Mouse (Mus musculus) thymus, postnatal 36 days (tissue): Measurements from ENCODE around the gene Camk2n2.

Experiments used
- DNase-seq, 2 experiments: peaks; one replicate each; pipeline ENCODE4 v3.0.0; 2022; ENCODE audit warnings: mixed read lengths in 2 of 2

Camk2n2 gene

GRCm38 (mm10) chr16:20610501-20611356 is 10.4 kb downstream of the Camk2n2 start:
- DNase-seq = peak; percentile 72 to 76

- DNase-seq = no peak
Measured at GRCm38 (mm10) chr16:20604705-20605104, 16.4 kb downstream of the Camk2n2 start.

- DNase-seq = no peak
Measured at GRCm38 (mm10) chr16:20600511-20600910, 20.6 kb downstream of the Camk2n2 start.

- no peak for DNase-seq
Measured at GRCm38 (mm10) chr16:20596687-20597441, 24.2 kb downstream of the Camk2n2 start.

GRCm38 (mm10) chr16:20595737-20596136 is 25.4 kb downstream of the Camk2n2 start:
- DNase-seq = no peak

- DNase-seq = no peak
Measured at GRCm38 (mm10) chr16:20595060-20595673, 25.9 kb downstream of the Camk2n2 start.

GRCm38 (mm10) chr16:20591076-20591705 is 29.9 kb downstream of the Camk2n2 start:
- DNase-seq = peak in 1 of 2 experiments; percentile 5

GRCm38 (mm10) chr16:20590680-20591038 is 30.4 kb downstream of the Camk2n2 start:
- no peak for DNase-seq

- peak in 1 of 2 experiments; percentile 11 for DNase-seq
Measured at GRCm38 (mm10) chr16:20589939-20590679, 31.0 kb downstream of the Camk2n2 start.

GRCm38 (mm10) chr16:20589366-20589938 is 31.6 kb downstream of the Camk2n2 start, which contains the start of gene Vwa5b2:
TSS of gene Vwa5b2 (plus strand) at chr16:20589471.
- DNase-seq = no peak
